Mouse (Mus musculus) limb, embryonic 11.5 days (tissue): ENCODE data around the gene Tspear. TPM values are rescaled to one million over a fixed set of nuclear protein-coding genes. Genes with fewer than 3 reads are reported as not detected.
"Not testable (repeated sequence)": the region's sequence is repeated elsewhere in the genome, so short reads cannot be mapped to it uniquely, and the experiment has no call there.

Experiments used
- ATAC-seq: fragments of 200-750 bp; cut with Nextera tagmentation; 2 replicates; pipeline ENCODE4 v1.8.0; 2017; ENCODE audit warnings: low read depth; ENCODE audit not compliant: insufficient number of reproducible peaks, low FRiP score, low TSS enrichment
- DNase-seq: peaks from one replicate; pipeline ENCODE4 v3.0.0-alpha.2; 2015; ENCODE audit warnings: low spot score
- H3K27ac ChIP-seq: fragments of 300-500 bp; sonication (generic); replicated peaks from 2 replicates; pipeline ENCODE4 v1.5.1; 2014; ENCODE audit warnings: low read depth, mild to moderate bottlenecking, low read length
- H3K27me3 ChIP-seq: fragments of 300-500 bp; sonication (generic); 2 replicates; pipeline ENCODE4 v1.6.1; 2014; ENCODE audit warnings: mild to moderate bottlenecking, low read length, mixed read lengths; ENCODE audit not compliant: control insufficient read depth, insufficient read depth
- H3K36me3 ChIP-seq: fragments of 300-500 bp; sonication (generic); 2 replicates; pipeline ENCODE4 v1.6.1; 2014; ENCODE audit warnings: mild to moderate bottlenecking, low read length, moderate library complexity, mixed read lengths; ENCODE audit not compliant: control insufficient read depth, insufficient read depth
- H3K4me1 ChIP-seq: fragments of 300-500 bp; sonication (generic); 2 replicates; pipeline ENCODE4 v1.6.1; 2014; ENCODE audit warnings: low read length, mixed read lengths; ENCODE audit not compliant: control insufficient read depth, insufficient read depth
- H3K4me2 ChIP-seq: fragments of 300-500 bp; sonication (generic); 2 replicates; pipeline ENCODE4 v1.6.1; 2014; ENCODE audit warnings: low read depth, mild to moderate bottlenecking, moderate library complexity; ENCODE audit not compliant: severe bottlenecking
- H3K4me3 ChIP-seq: fragments of 300-500 bp; sonication (generic); 2 replicates; pipeline ENCODE4 v1.5.1; 2014; ENCODE audit warnings: low read depth, low read length
- H3K9ac ChIP-seq: fragments of 300-500 bp; sonication (generic); 2 replicates; pipeline ENCODE4 v1.6.1; 2014; ENCODE audit warnings: mild to moderate bottlenecking, low read length
- H3K9me3 ChIP-seq: fragments of 300-500 bp; sonication (generic); 2 replicates; pipeline ENCODE4 v1.6.1; 2016; ENCODE audit warnings: low read length; ENCODE audit not compliant: control insufficient read depth
- WGBS: fragments of 180-500 bp; shearing (Covaris S2); extraction: QIAGEN DNeasy Blood & Tissue Kit; methylation state at CpG from one replicate; pipeline ENCODE4 v1.1.7; 2014; 5-methylcytosine and 5-hydroxymethylcytosine counted together
- polyA plus RNA-seq: library from polyadenylated mRNA; unstranded; fragments of >200 nt; fragmentation: Nextera tagmentation; extraction: Ambion mirVana; gene quantifications from 2 replicates; pipeline ENCODE4 v1.2.1, GENCODE M21; 2014

Gene Tspear
- polyA plus RNA-seq, 1 experiment from 2014 or later: 0.45 TPM

- H3K9me3 ChIP-seq, H3K4me1 ChIP-seq, H3K4me3 ChIP-seq, ATAC-seq, H3K4me2 ChIP-seq, DNase-seq, H3K27me3 ChIP-seq, H3K36me3 ChIP-seq, H3K27ac ChIP-seq, H3K9ac ChIP-seq: not testable (repeated sequence)
- 67% methylated on average over 1 of the region's 1 CpGs for WGBS
Measured at GRCm38 (mm10) chr10:77750686-77751085, 64.3 kb downstream of the Tspear start.

- H3K4me3 ChIP-seq, H3K4me2 ChIP-seq, H3K27me3 ChIP-seq, H3K36me3 ChIP-seq, DNase-seq, ATAC-seq, H3K27ac ChIP-seq, H3K9me3 ChIP-seq, H3K4me1 ChIP-seq, H3K9ac ChIP-seq: not testable (repeated sequence)
- WGBS: 70% methylated on average over 1 of the region's 1 CpGs
Measured at GRCm38 (mm10) chr10:77751254-77751653, 64.9 kb downstream of the Tspear start, which contains the start of gene Gm9736. Gene Gm9736, minus strand, starts transcription at chr10:77751354.

GRCm38 (mm10) chr10:77752312-77752711, 65.9 kb downstream of the Tspear start:
- DNase-seq, H3K36me3 ChIP-seq: not testable (repeated sequence)

DNA sequence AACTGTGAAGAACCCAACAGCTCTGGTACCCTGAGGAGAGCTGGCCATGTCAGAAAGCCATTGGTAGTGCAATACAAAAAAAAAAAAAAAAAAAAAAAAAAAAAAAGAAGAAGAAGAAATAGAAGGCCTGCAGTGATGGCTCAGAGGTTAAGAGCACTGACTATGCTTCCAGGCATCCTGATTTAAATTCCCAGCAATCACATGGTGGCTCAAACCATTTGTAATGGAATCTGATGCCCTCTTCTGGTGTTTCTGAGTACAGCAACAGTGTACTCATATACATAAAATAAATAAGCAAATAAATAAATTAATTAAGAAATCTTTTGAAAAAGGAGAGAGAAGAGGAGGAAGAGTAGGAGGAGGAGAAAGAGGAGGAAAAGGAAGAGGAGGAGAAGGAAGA, 67.1 kb downstream of the Tspear start:
- ATAC-seq: no peak
- Histone ChIP-seq H3K4me3 (no peak overlapping the region), H3K9ac (no peak overlapping the region), H3K27me3 (no peaks in the 10 kb centered on the region), H3K9me3 (no peaks in the 10 kb centered on the region), H3K4me2 (no peak overlapping the region), H3K27ac (no peak overlapping the region), H3K36me3 (no peaks in the 10 kb centered on the region), H3K4me1 (no peaks in the 10 kb centered on the region)
- no peak for DNase-seq

More at GRCm38 (mm10) chr10:77752312-77752711, 65.9 kb downstream of the Tspear start:
- H3K4me3 ChIP-seq, H3K4me1 ChIP-seq, H3K9ac ChIP-seq, H3K9me3 ChIP-seq, H3K27ac ChIP-seq, ATAC-seq, H3K4me2 ChIP-seq, H3K27me3 ChIP-seq: not testable (repeated sequence)
- 68% methylated on average over 3 of the region's 3 CpGs for WGBS

DNA sequence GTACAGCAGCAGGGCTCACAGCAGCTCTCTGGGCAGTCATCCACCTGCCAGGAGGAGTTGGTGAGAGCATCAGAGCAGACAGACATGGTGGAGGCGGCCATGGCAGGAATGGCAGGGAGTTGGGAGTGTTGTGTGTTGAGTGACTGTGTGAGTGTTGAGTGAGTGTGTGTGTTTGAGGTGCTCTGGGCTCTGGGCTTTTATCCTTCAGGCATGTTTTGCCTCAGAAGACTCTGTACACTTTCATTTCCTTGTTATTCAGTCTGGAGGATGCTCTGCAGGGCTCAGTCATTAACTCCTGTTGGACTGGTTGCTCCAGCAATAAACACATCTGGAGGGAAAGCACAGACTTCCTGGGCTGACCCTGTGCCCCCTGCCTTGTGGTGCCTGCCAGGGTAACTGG, 73.2 kb downstream of the Tspear start, which contains the start of gene Gm3233:
TSS of gene Gm3233 (minus strand) at position 101 of the 400 bp plus-strand sequence.
- WGBS: no CpG with 5 or more reads among the region's 1 CpGs
- DNase-seq, H3K9me3 ChIP-seq, H3K4me1 ChIP-seq, H3K27me3 ChIP-seq, H3K4me2 ChIP-seq, H3K9ac ChIP-seq, H3K4me3 ChIP-seq, H3K36me3 ChIP-seq, ATAC-seq, H3K27ac ChIP-seq: not testable (repeated sequence)

DNA sequence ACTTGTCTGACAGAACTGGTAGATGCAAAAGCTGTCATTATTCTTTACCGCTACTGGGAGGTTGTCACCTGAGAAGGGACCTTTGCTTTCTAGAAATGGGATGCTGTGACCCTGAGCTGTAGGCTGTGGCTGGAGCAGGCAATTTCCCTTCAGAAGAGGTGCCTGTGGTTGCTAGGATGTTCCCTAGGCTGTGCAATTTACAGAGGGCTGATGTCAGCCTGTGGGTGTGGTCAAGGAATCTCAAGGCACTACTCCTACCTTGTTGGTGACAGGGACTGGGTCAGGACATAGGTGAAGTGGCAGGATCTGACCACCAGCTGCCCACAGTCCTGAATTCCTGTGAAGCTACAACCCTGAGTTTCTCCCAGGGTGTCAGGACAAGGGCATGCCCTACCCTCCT, 83.4 kb downstream of the Tspear start:
- Histone ChIP-seq H3K36me3 (no peaks in the 10 kb centered on the region), H3K27ac (no peak overlapping the region), H3K4me2 (no peak overlapping the region), H3K9me3 (no peaks in the 10 kb centered on the region), H3K9ac (no peak overlapping the region), H3K4me3 (no peak overlapping the region), H3K27me3 (no peaks in the 10 kb centered on the region), H3K4me1 (no peaks in the 10 kb centered on the region)
- 82% methylated on average over 1 of the region's 1 CpGs for WGBS
- no peak for DNase-seq
- ATAC-seq: no peak

DNA sequence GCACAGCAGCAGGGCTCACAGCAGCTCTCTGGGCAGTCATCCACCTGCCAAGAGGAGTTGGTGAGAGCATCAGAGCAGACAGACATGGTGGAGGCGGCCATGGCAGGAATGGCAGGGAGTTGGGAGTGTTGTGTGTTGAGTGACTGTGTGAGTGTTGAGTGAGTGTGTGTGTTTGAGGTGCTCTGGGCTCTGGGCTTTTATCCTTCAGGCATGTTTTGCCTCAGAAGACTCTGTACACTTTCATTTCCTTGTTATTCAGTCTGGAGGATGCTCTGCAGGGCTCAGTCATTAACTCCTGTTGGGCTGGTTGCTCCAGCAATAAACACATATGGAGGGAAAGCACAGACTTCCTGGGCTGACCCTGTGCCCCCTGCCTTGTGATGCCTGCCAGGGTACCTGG, 84.9 kb downstream of the Tspear start, which contains the start of gene Gm3238:
TSS of gene Gm3238 (minus strand) at position 101 of the 400 bp plus-strand sequence.
- not testable (repeated sequence) for H3K27me3 ChIP-seq, H3K36me3 ChIP-seq, H3K4me3 ChIP-seq, DNase-seq, H3K4me2 ChIP-seq, H3K9ac ChIP-seq, H3K9me3 ChIP-seq, ATAC-seq, H3K4me1 ChIP-seq, H3K27ac ChIP-seq
- WGBS: 83% methylated on average over 1 of the region's 1 CpGs

- WGBS: 100% methylated on average over 1 of the region's 3 CpGs
Measured at GRCm38 (mm10) chr10:77772142-77772541, 85.8 kb downstream of the Tspear start.

GRCm38 (mm10) chr10:77776844-77777243, 90.5 kb downstream of the Tspear start, which contains the start of gene Gm7138:
Gene Gm7138, minus strand, starts transcription at chr10:77776944.
- not testable (repeated sequence) for H3K4me3 ChIP-seq, H3K27ac ChIP-seq, DNase-seq, H3K36me3 ChIP-seq, H3K9me3 ChIP-seq, H3K9ac ChIP-seq, ATAC-seq, H3K27me3 ChIP-seq, H3K4me1 ChIP-seq, H3K4me2 ChIP-seq
- 53% methylated on average over 1 of the region's 1 CpGs for WGBS

More at GRCm38 (mm10) chr10:77772142-77772541, 85.8 kb downstream of the Tspear start:
- not testable (repeated sequence) for H3K9ac ChIP-seq, H3K4me1 ChIP-seq, H3K27me3 ChIP-seq, H3K36me3 ChIP-seq, H3K4me2 ChIP-seq, H3K27ac ChIP-seq, ATAC-seq, H3K9me3 ChIP-seq, H3K4me3 ChIP-seq, DNase-seq
